Mouse (Mus musculus): ENCODE measurements around the gene Rspry1. TPM values are rescaled to one million over a fixed set of nuclear protein-coding genes. Genes with fewer than 3 reads are reported as not detected.
A peak's percentile ranks its signal among the peaks of the same experiment; 100 is the strongest.

Rspry1 gene
- polyA plus RNA-seq, 1 experiment from 2014 or later: 35.0 TPM

DNA sequence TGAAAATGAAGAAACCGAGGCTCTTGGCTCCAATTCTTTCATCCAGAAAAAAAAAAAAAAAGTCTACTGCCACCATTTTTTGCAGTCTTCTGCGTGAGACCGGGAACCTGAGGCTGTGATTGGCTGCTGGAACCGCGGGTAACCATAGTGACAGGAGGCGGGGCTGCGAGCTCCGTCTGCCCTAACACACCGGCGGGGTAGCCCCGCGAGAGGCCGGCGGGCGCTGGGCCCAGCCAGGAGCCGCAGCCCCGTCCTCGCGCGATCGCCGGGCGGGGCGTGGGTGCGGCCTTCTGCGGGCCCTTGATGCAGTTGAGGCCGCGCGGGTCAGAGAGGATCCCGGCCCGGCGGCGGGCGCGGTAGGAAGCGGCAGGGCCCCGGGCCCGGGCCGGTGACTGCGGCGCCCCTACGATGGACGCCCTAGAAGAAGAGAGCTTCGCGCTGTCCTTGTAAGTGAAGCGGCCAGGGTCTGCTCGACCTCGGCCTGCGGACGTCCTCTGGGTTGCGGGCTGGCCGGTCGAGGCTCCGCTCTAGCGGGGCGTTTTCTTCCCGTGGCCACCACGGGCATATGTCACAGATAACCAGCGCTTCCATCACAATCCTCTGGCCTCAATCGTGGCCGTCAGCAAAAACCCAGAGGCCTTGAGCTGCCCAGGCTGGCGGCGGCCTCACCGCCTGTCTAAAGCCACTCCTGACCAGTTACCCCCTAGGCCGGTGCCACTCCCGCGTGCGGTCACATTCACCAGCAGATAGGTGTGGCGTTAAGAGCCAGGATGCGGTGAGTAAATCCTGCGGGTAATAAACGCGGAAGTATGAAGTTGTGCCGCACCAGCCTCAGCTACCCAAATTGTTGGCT is 64.9 kb downstream of the Rspry1 start, which contains the start of gene Arl2bp:
Arl2bp (plus strand) TSS at position 145 of the 853 bp plus-strand sequence.
- H3K36me3 ChIP-seq (ENCODE audit: insufficient read depth): peaks cover 32% of the 10 kb centered on the region
- peak within 1 kb of the TSS; percentile 94 for H3K9ac ChIP-seq
- H3K27ac ChIP-seq (ENCODE audit: low read depth): peak within 1 kb of the TSS; percentile 81
- H3K9me3 ChIP-seq (ENCODE audit: low read depth, low read length): no peaks in the 10 kb centered on the region
- TF ChIP-seq CTCF (IDR thresholded peaks at IDR 0.05; ENCODE audit: low read depth): no peak
- WGBS: under 1% methylated on average over 72 of the region's 74 CpGs
- peak; percentile 98 for DNase-seq
- H3K4me2 ChIP-seq: peak within 1 kb of the TSS; percentile 77
- peak within 1 kb of the TSS; percentile 88 for H3K4me3 ChIP-seq (ENCODE audit: low read depth, low read length)
- H3K27me3 ChIP-seq (ENCODE audit: insufficient read depth, low read length): no peaks in the 10 kb centered on the region
- peak; percentile 99 for ATAC-seq (ENCODE audit: insufficient read depth)
- H3K4me1 ChIP-seq (ENCODE audit: insufficient read depth): no peaks in the 10 kb centered on the region

DNA sequence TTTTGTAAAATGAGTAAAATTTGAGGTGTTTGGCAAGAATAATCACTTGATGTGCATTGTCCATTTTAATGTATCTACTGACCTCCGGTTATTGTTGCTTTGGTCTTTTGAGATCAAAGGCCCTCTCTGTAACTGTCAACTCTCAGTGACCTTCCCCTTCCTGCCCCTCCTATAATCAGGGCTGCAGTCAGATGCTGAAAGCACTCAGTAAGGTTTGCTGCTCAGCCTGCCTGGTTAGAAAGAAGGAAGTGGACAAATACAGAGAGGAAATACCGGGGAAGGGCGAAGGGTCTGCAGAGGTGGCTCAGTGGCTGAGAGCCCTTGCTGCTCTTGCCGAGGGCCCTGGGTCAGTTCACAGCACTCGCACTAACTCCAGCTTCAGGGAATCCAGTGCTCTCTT is 72.6 kb downstream of the Rspry1 start:
- H3K9ac ChIP-seq: no peak overlapping the region
- peak; percentile 40 for DNase-seq
- no peak overlapping the region for H3K27ac ChIP-seq (ENCODE audit: low read depth)
- ATAC-seq (ENCODE audit: insufficient read depth): no peak
- H3K36me3 ChIP-seq (ENCODE audit: insufficient read depth): peaks cover 62% of the 10 kb centered on the region
- TF ChIP-seq CTCF (IDR thresholded peaks at IDR 0.05; ENCODE audit: low read depth): no peak
- no peaks in the 10 kb centered on the region for H3K9me3 ChIP-seq (ENCODE audit: low read depth, low read length)
- 0 out of 2 replicates have a peak, but pooled peaks cover 5% of the 10 kb centered on the region for H3K4me1 ChIP-seq (ENCODE audit: insufficient read depth)
- 65% methylated on average over 5 of the region's 5 CpGs for WGBS
- no peak overlapping the region for H3K4me2 ChIP-seq
- no peak overlapping the region for H3K4me3 ChIP-seq (ENCODE audit: low read depth, low read length)
- H3K27me3 ChIP-seq (ENCODE audit: insufficient read depth, low read length): no peaks in the 10 kb centered on the region

DNA sequence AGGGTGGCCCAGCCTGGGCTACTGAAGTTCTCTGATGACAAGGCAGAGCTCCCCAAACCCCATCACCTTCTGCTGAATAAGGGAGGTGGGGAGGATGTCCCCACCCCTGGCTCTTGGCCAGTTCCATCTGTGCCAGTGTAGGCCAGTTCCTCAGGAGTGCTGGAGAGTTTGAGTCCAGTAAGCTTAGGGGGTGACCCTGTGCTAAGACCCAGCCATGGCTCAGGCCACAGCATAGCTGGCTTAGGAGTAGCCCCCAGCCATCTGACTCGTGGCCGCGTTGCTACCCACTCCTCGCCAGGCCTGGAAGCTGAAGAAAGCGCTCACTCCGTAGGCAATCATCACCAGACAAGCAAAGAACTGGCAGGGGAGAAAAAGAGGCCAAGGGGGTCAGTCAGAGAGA is 74.2 kb downstream of the Rspry1 start:
- DNase-seq: no peak
- H3K27me3 ChIP-seq (ENCODE audit: insufficient read depth, low read length): no peaks in the 10 kb centered on the region
- ATAC-seq (ENCODE audit: insufficient read depth): no peak
- WGBS: 87% methylated on average over 6 of the region's 6 CpGs
- H3K36me3 ChIP-seq (ENCODE audit: insufficient read depth): peaks cover 49% of the 10 kb centered on the region
- H3K27ac ChIP-seq (ENCODE audit: low read depth): no peak overlapping the region
- 0 out of 2 replicates have a peak, but pooled peaks cover 5% of the 10 kb centered on the region for H3K4me1 ChIP-seq (ENCODE audit: insufficient read depth)
- no peak for TF ChIP-seq CTCF (IDR thresholded peaks at IDR 0.05; ENCODE audit: low read depth)
- H3K9me3 ChIP-seq (ENCODE audit: low read depth, low read length): no peaks in the 10 kb centered on the region
- no peak overlapping the region for H3K9ac ChIP-seq
- no peak overlapping the region for H3K4me3 ChIP-seq (ENCODE audit: low read depth, low read length)
- no peak overlapping the region for H3K4me2 ChIP-seq

DNA sequence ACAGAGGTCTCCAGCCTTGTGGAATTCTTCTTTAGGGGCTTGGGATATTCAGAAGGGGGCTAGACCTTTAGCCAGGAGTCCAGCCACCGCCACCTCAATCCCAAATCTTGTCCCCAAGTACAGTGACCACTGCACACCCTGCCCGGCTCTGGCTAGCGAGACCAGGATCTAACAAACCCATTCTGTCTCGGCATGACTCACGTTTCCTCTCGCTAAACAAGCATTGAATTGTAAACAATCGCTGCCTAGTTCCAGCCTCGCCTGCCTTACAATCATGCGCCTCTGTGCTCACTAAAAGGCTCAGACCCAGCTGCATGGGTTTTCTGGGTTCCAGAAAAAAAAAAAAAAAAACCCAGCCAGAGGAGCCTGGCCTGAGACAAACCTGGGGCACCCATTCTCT is 76.8 kb downstream of the Rspry1 start:
- ATAC-seq (ENCODE audit: insufficient read depth) (peak; percentile 62), DNase-seq (peak; percentile 75)
- 21% methylated on average over 9 of the region's 9 CpGs for WGBS
- Histone ChIP-seq H3K36me3 (ENCODE audit: insufficient read depth) (peaks cover 23% of the 10 kb centered on the region), H3K4me1 (ENCODE audit: insufficient read depth) (0 out of 2 replicates have a peak, but pooled peaks cover 5% of the 10 kb centered on the region), H3K27me3 (ENCODE audit: insufficient read depth, low read length) (no peaks in the 10 kb centered on the region), H3K9me3 (ENCODE audit: low read depth, low read length) (no peaks in the 10 kb centered on the region), H3K27ac (ENCODE audit: low read depth) (peak overlapping the region; percentile 77), H3K9ac (peak overlapping the region; percentile 9; the same call in 1 of the 2 replicates), H3K4me3 (ENCODE audit: low read depth, low read length) (no peak overlapping the region), H3K4me2 (peak overlapping the region; percentile 35)
- no peak for TF ChIP-seq CTCF (IDR thresholded peaks at IDR 0.05; ENCODE audit: low read depth)

DNA sequence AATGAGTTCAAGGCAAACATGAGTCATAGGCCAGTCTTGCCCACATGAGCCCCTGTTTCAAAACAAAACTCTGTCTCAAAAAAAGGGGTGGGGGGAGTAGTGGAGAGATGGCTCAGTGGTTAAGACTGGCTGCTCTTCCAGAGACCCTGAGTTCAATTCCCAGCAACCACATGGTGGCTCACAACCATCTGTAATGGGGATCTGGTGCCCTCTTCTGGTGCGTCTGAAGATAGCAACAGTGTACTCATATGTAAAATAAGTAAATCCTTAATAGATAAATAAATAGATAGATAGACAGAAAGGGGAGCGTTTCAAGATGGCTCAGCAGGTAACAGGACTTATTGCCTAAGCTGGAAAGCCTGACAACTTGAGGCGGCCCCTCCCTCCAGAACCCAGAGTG is 78.7 kb downstream of the Rspry1 start:
- Histone ChIP-seq H3K27ac (ENCODE audit: low read depth) (no peak overlapping the region), H3K4me2 (no peak overlapping the region), H3K27me3 (ENCODE audit: insufficient read depth, low read length) (no peaks in the 10 kb centered on the region), H3K9me3 (ENCODE audit: low read depth, low read length) (no peaks in the 10 kb centered on the region), H3K36me3 (ENCODE audit: insufficient read depth) (0 out of 2 replicates have a peak, but pooled peaks cover 6% of the 10 kb centered on the region), H3K9ac (no peak overlapping the region), H3K4me3 (ENCODE audit: low read depth, low read length) (no peak overlapping the region), H3K4me1 (ENCODE audit: insufficient read depth) (0 out of 2 replicates have a peak, but pooled peaks cover 5% of the 10 kb centered on the region)
- WGBS: 85% methylated on average over 3 of the region's 3 CpGs
- TF ChIP-seq CTCF (IDR thresholded peaks at IDR 0.05; ENCODE audit: low read depth): peak; percentile 27; the same call in 1 of the 2 replicates
- DNase-seq: no peak
- no peak for ATAC-seq (ENCODE audit: insufficient read depth)

DNA sequence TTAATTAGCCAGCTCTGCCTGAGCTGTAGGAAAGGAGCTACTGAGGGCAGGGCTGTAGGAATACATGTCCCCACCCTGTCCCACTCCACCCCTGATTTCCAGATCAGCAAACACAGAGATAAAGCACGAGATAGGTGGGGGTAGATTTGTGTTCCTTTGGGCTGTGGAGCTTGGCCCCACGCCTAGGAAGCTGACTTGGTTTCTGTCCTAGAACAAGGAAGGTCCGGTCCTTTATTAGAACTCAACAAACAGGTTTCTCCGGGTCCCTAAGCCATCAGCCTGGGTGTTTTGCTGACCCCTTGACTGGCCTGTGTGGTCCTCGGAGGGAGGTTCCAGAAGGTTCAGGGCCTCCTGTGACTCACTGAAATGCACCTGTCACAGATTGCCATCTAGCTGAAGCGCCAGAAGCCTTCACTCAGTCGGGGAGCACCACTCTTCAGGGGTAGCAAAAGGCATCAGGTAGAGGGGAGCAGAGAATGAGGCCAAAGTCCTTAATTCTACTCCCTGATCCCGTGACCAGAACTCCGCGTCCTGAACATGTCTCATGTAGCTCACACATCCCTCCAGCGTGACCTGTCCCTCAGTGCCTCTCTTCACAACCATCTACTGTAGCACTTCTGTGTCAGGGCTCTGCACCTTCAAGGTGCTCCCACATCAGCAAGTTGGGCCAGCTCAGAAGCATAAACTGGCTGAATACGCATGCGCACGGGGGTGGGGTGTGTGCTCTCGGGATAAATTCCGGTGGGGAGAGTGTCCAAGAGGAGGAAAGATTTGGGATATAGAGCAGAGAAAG is 81.2 kb downstream of the Rspry1 start:
- DNase-seq (no peak), ATAC-seq (ENCODE audit: insufficient read depth) (no peak)
- Histone ChIP-seq H3K4me2 (no peak overlapping the region), H3K4me1 (ENCODE audit: insufficient read depth) (0 out of 2 replicates have a peak, but pooled peaks cover 5% of the 10 kb centered on the region), H3K27ac (ENCODE audit: low read depth) (no peak overlapping the region), H3K9ac (no peak overlapping the region), H3K36me3 (ENCODE audit: insufficient read depth) (no peaks in the 10 kb centered on the region), H3K27me3 (ENCODE audit: insufficient read depth, low read length) (no peaks in the 10 kb centered on the region), H3K9me3 (ENCODE audit: low read depth, low read length) (no peaks in the 10 kb centered on the region), H3K4me3 (ENCODE audit: low read depth, low read length) (no peak overlapping the region)
- WGBS: 69% methylated on average over 16 of the region's 16 CpGs
- no peak for TF ChIP-seq CTCF (IDR thresholded peaks at IDR 0.05; ENCODE audit: low read depth)

DNA sequence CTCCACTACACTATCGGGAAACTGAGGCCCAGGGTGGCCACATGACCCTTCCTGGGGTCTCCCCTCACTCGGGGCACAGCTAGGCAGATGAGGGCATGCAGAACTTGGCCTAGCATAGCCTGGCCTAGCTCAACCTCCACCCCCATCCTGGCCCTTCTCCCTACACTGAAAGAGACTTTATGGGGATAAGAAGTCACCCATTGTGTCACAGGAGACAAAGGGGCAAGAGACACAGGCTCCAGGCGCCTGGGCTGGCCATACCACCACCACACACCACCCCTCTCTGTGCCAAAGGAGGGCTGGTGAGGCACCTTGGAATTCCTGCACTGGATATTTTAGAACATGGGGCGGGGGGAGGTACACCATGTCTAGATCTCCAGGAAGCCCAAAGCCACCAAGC is 82.5 kb downstream of the Rspry1 start:
- DNase-seq (no peak), ATAC-seq (ENCODE audit: insufficient read depth) (no peak)
- TF ChIP-seq CTCF (IDR thresholded peaks at IDR 0.05; ENCODE audit: low read depth): no peak
- no peaks in the 10 kb centered on the region for H3K9me3 ChIP-seq (ENCODE audit: low read depth, low read length)
- no peaks in the 10 kb centered on the region for H3K27me3 ChIP-seq (ENCODE audit: insufficient read depth, low read length)
- no peak overlapping the region for H3K4me2 ChIP-seq
- H3K4me3 ChIP-seq (ENCODE audit: low read depth, low read length): no peak overlapping the region
- no peak overlapping the region for H3K27ac ChIP-seq (ENCODE audit: low read depth)
- H3K36me3 ChIP-seq (ENCODE audit: insufficient read depth): no peaks in the 10 kb centered on the region
- 81% methylated on average over 4 of the region's 4 CpGs for WGBS
- H3K9ac ChIP-seq: no peak overlapping the region
- H3K4me1 ChIP-seq (ENCODE audit: insufficient read depth): no peaks in the 10 kb centered on the region
